Mouse (Mus musculus): ENCODE data around the gene Cntn3.

- no peak for TF ChIP-seq HCFC1 (IDR thresholded peaks at IDR 0.05; ENCODE audit: low read depth, low read length)
- TF ChIP-seq CTCF (conservative IDR thresholded peaks at IDR 0.05 in 1 of 2, IDR thresholded peaks at IDR 0.05 in 1 of 2; ENCODE audit: low read depth in 2 of 2, low read length in 2 of 2): no peak
- TF ChIP-seq UBTF (IDR thresholded peaks at IDR 0.05; ENCODE audit: low read depth, low read length): no peak
- no peak for TF ChIP-seq POLR2AphosphoS2 (IDR thresholded peaks at IDR 0.05; ENCODE audit: low read depth, low read length)
- no peak for TF ChIP-seq ELF1 (IDR thresholded peaks at IDR 0.05; ENCODE audit: low read depth, low read length)
- TF ChIP-seq EP300 (IDR thresholded peaks at IDR 0.05; ENCODE audit: low read length): no peak
- TF ChIP-seq TCF12 (IDR thresholded peaks at IDR 0.05; ENCODE audit: low read depth, low read length): no peak
- TF ChIP-seq ZNF384 (IDR thresholded peaks at IDR 0.05; ENCODE audit: low read depth, low read length): no peak
- no peak for TF ChIP-seq SMC3 (IDR thresholded peaks at IDR 0.05; ENCODE audit: low read depth, low read length)
These were observed 240.8 kb downstream of the Cntn3 start for GRCm38 (mm10) chr6:102332144-102332543.

All from CH12.LX (cell line).